Mouse (Mus musculus): ENCODE results near the gene Pum2.

- TF ChIP-seq CTCF (conservative IDR thresholded peaks at IDR 0.05; ENCODE audit: low read length) (no peak), NANOG (IDR thresholded peaks at IDR 0.05; ENCODE audit: borderline replicate concordance, low read length) (no peak), POU5F1 (IDR thresholded peaks at IDR 0.05; ENCODE audit: borderline replicate concordance, low read length) (no peak)
Measured at GRCm38 (mm10) chr12:8641425-8641735, 32.6 kb upstream of the Pum2 start.
